Mouse (Mus musculus) erythroblast, adult 5-6 weeks (primary cell): ENCODE data around the gene Klhl29. TPM values are rescaled to one million over a fixed set of nuclear protein-coding genes. Genes with fewer than 3 reads are reported as not detected.

Experiments
- ATAC-seq: replicated peaks from 2 replicates; pipeline ENCODE4 v1.8.0; 2016; ENCODE audit warnings: moderate number of reproducible peaks, mild to moderate bottlenecking, moderate TSS enrichment, inconsistent platforms; ENCODE audit not compliant: poor library complexity, low FRiP score, severe bottlenecking
- total RNA-seq, 2 experiments: library from RNA; stranded (forward) in 1 of 2; stranded (reverse) in 1 of 2; fragments of 150-400 nt in 1 of 2; fragments of 200-764, 138-1000 nt in 1 of 2; gene quantifications; 2 replicates each; pipeline versions ENCODE4 v1.2.3 to v1.2.4; 2015 to 2017; ENCODE audit warnings: low replicate concordance in 2 of 2

Gene Klhl29
- total RNA-seq, 2 experiments from 2014 or later, result not detected

DNA sequence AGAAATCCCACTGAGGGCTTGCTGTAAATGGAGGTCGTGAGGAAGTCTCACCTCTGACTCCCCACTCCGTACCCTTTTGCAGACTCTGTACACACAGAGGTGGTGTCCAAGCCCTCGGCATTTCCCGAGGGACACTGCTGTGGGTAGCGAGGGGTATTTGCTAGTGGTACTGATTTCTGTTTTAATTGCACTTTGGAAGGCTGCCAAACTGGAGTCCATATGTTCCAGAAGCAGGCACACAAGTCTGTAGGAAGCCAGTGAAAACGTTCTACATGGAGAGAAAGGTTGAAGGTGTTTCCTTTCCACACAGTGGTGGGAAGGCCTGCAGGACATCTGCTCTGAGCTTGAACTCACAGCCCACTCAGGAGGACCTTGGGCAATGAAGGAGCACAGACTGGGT is 181.3 kb downstream of the Klhl29 start:
- no peak for ATAC-seq

DNA sequence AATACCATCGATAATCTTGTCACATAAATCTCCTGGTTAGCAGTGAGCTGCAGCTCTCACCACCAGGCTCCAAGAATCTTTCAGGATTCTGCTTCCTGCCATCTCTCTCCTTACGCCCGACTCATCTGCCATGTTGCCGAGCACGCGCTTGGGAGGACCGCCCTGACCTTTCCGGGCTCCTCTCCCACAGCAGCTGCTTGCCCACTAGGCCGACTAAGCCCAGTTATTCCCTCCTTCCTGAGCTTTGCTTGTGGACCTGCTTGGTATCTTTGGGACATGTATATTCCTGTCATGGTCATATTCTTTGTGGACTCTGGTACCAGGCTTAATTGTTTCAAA is 183.1 kb downstream of the Klhl29 start:
- no peak for ATAC-seq

DNA sequence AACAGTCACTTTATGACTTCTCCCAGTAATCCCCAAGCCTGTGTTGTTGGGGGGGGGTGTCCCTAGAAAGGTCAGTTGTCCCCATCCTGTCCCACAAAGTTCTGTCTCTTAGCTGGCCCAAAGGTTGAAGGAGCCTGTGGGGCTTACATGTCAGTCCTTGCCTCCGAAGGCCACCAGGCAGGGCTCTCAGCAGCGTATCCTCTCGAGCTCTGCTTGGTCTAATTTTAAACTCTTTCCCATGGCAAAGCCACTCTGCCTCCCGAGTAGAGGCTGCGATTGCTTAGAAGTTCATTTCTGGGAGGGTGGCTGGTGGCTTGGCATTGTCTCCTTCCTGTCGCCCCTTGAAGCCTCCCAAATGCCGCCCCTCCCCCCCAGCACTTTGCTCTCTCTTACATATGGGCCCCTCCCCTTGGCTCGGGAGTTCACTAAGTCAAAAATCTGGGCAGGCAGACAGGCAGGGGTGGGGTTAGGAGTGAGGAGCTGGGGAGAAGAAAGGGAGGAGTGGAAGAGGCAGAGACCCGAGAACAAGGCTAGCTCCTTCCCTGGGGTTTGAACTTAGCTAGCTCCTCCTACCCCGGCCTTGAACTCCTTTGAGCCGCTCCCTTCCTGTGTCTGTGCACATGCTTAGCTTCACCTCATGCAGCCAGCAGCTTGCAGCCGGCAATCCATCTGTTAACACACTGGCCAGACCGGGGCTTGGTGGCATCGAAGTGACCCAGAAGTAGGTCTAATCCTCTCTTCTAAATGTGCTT is 183.7 kb downstream of the Klhl29 start:
- ATAC-seq, result no peak

GRCm38 (mm10) chr12:5191206-5191605 is 184.3 kb downstream of the Klhl29 start:
- no peak for ATAC-seq

GRCm38 (mm10) chr12:5189446-5190150 is 185.9 kb downstream of the Klhl29 start:
- ATAC-seq, result no peak

DNA sequence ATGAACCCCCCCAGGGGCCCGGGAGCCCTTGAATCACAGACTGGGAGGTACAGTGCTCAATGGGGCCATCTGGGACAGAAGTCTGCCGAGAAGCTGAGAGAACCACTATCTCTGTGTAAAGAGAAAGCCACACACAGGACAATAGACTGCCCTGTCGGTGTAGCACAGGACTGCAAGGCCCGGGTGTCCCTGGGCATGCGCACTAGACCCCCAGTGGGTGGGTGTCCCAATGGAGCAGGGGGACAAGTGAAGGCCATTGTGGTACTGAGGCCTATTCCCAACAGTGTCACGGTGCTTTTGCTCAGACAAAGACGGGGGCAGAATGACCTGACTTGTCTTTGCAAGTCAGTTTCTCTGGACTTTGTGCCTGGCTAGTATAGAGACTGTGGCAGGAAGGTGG is 186.6 kb downstream of the Klhl29 start:
- ATAC-seq, result no peak

DNA sequence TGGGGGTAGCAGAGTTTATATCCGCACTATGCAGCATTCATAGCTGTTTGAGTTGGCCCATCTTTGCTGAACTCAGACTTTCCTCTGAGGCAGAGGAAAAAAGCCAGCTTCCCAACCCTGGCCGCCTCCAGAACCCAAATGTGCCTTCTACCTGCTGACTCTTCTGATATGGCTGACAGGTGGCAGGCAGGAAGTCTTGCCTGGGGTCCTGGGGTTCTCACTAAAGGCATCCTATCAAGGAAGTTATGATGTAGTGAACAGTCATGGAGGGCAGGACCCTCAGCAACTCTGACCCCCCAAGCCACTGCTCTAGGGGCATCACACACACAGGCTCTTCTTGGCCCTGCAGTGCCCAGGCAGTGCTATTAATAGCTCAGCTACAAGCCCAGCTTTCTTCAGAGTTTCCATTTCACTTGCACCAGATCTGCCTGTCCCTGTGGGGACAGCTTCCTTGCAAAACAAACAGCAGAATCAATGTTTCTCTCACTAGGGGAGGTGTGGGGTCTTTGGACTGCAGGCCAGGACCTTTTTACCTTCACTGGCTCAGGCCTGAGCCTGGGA is 187.6 kb downstream of the Klhl29 start:
- ATAC-seq, result no peak

GRCm38 (mm10) chr12:5186645-5187044 is 188.8 kb downstream of the Klhl29 start:
- ATAC-seq, result no peak

GRCm38 (mm10) chr12:5185603-5186002 is 189.9 kb downstream of the Klhl29 start:
- no peak for ATAC-seq

DNA sequence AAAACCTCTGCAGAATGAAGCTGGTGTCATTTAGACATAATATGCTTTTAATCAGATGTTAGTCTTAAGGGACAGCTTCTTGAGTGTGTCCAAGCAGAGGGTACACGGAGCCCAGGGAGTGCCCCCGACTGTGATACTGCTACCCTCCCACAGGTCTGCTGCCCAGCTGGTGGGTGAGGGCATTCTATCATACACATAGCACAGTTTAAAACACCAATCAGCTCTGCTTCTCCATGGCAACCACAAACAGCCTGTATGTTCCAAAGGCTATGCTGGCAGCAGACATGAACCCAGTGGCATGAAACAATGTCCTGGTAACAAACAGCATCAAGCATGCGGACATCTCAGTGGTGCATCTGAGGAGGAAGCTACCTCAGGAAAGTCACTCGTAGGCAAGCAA is 192.9 kb downstream of the Klhl29 start:
- ATAC-seq, result no peak

GRCm38 (mm10) chr12:5182165-5182564 is 193.3 kb downstream of the Klhl29 start:
- ATAC-seq, result no peak

- ATAC-seq, result no peak
Observed at GRCm38 (mm10) chr12:5176716-5177341, 198.7 kb downstream of the Klhl29 start.

DNA sequence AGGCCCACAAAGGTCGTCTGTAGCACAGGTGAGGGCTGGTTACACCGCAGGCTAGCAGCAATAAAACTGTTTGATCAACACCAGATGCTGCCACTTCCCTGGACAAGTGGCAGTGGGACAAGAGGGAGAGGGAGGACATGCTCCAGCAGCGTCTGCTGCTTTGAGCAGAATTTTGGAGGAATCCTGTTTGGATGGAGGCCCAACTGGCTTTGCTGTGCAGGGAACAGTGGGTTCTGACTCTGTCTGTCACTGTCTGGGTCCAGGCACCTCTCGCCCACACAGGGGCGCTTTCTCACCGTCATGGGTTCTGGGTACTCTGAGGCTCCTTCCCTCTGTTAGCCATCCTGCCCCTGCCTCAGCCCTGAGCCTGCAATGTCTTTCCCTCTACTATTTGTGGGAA is 209.3 kb downstream of the Klhl29 start:
- no peak for ATAC-seq

- ATAC-seq, result no peak
Observed at GRCm38 (mm10) chr12:5165411-5165810, 210.1 kb downstream of the Klhl29 start.

DNA sequence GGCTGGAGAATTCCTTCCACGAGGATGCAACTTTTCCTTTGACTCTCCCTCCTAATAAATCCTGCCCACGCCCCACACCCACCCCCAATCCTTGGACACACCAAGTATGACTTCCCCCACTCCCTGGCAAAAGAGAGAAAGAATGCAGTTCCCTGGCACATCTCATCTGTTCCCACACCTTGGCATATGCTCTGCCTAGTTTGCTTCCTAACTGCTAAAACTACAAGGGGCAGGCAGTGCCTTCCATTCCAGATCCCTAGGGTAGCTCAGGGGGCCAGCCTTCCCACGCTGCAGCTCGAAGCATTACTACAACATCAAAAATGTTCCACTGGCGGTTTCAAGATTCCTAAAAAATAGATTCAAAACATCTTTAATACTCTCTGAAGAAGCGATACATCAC is 212.8 kb downstream of the Klhl29 start:
- ATAC-seq, result no peak

DNA sequence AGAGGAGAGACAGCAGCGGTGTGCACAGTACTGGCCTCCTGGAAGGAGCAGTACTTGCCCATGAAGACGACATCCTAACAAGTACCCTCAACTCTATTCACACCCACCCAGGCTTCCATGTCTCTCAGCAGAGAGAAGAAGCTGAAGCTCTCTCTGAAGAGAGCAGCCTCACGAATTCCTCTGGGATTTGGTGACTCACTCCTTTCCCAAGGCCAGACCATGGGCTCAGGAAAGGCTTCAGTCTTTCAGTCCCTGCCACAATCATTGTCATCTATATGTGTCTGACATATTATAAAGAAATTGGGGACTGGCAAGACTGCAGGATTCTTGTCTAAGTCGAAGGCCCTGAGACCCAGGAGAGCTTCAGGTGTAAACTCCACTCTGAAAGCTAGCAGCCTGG is 213.9 kb downstream of the Klhl29 start:
- no peak for ATAC-seq

DNA sequence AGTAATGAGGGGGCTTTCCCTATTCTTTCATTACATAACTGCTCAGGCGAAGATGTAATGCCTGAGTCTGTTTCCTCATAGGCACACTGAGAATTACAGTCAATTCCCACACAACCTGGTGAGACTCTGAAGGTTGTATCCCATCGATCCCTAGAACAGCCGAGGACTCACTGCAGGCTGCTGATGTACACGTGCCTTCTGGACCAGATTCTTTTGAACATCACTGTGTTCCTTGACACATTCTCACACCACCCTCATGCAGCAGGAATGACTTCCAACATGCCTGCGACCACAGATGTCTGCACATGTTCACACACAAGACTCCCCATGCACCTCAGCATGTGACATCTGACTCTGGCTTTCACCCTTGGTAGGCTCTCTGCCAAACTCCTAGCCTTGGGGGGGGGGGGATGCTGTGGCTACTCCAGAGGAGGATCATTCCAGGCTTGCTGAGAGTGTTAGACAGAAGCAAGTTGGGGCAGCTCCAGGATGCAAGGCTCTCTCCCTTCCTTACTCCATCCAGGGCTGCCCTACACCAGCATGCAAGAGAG is 217.5 kb downstream of the Klhl29 start:
- no peak for ATAC-seq

- ATAC-seq, result no peak
Observed at GRCm38 (mm10) chr12:5157021-5157681, 218.3 kb downstream of the Klhl29 start.

- ATAC-seq, result no peak
Observed at GRCm38 (mm10) chr12:5155177-5155576, 220.3 kb downstream of the Klhl29 start.

DNA sequence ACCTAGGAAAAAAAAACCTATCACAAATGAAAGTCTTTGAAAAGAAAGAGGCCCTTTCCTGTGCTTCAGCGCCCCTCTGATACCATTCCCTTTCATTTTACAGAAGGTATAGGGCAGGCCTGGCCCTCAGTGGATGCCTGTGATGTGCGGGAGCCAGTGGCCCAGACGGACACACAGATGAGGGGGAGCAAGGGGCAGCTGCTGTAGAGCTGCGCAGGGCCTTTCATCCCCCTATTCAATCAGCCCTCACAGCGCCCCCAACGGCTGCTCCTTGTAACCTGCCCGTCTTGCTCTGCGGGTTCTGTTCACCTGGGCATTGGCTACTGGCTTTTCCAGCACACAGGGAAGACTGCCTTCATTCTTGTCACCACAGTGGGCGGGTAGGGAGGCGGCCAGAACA is 223.6 kb downstream of the Klhl29 start:
- ATAC-seq, result no peak
